Mouse (Mus musculus) stomach, embryonic 16.5 days (tissue): ENCODE data around the gene Kcnk7. TPM values are rescaled to one million over a fixed set of nuclear protein-coding genes. Genes with fewer than 3 reads are reported as not detected.
A peak's percentile ranks its signal among the peaks of the same experiment; 100 is the strongest.

Source experiments
- ATAC-seq: fragments of 200-750 bp; cut with Nextera tagmentation; 2 replicates; pipeline ENCODE4 v1.8.0; 2017; ENCODE audit warnings: moderate number of reproducible peaks, moderate TSS enrichment; ENCODE audit not compliant: insufficient read depth, low FRiP score
- H3K27ac ChIP-seq: fragments of 300-500 bp; sonication (generic); 2 replicates; pipeline ENCODE4 v1.5.1; 2014; ENCODE audit warnings: low read length
- H3K27me3 ChIP-seq: fragments of 300-500 bp; sonication (generic); 2 replicates; pipeline ENCODE4 v1.6.1; 2014; ENCODE audit warnings: low read length, control low read depth, mixed read lengths; ENCODE audit not compliant: control insufficient read depth, insufficient read depth
- H3K36me3 ChIP-seq: fragments of 300-500 bp; sonication (generic); 2 replicates; pipeline ENCODE4 v1.6.1; 2014; ENCODE audit warnings: low read length; ENCODE audit not compliant: control insufficient read depth, insufficient read depth
- H3K4me1 ChIP-seq: fragments of 300-500 bp; sonication (generic); 2 replicates; pipeline ENCODE4 v1.6.1; 2014; ENCODE audit warnings: low read length, control low read depth, mixed read lengths; ENCODE audit not compliant: control insufficient read depth, insufficient read depth
- H3K4me2 ChIP-seq: fragments of 300-500 bp; sonication (generic); 2 replicates; pipeline ENCODE4 v1.6.1; 2014; ENCODE audit warnings: low read depth, low read length, mixed read lengths
- H3K4me3 ChIP-seq: fragments of 300-500 bp; sonication (generic); replicated peaks from 2 replicates; pipeline ENCODE4 v1.5.1; 2014; ENCODE audit warnings: mild to moderate bottlenecking, low read length
- H3K9ac ChIP-seq: fragments of 300-500 bp; sonication (generic); 2 replicates; pipeline ENCODE4 v1.6.1; 2014; ENCODE audit warnings: low read length
- H3K9me3 ChIP-seq: fragments of 300-500 bp; sonication (generic); replicated peaks from 2 replicates; pipeline ENCODE4 v1.6.1; 2016; ENCODE audit warnings: low read length, control low read depth; ENCODE audit not compliant: control insufficient read depth
- WGBS: fragments of 180-500 bp; shearing (Covaris S2); extraction: QIAGEN DNeasy Blood & Tissue Kit; methylation state at CpG from one replicate; pipeline ENCODE4 v1.1.7; 2014; 5-methylcytosine and 5-hydroxymethylcytosine counted together
- polyA plus RNA-seq: library from polyadenylated mRNA; unstranded; fragments of >200 nt; fragmentation: Nextera tagmentation; extraction: Ambion mirVana; gene quantifications from 2 replicates; pipeline ENCODE4 v1.2.1, GENCODE M21; 2015

Kcnk7 gene
- polyA plus RNA-seq, 1 experiment from 2014 or later, result 2.2 TPM

DNA sequence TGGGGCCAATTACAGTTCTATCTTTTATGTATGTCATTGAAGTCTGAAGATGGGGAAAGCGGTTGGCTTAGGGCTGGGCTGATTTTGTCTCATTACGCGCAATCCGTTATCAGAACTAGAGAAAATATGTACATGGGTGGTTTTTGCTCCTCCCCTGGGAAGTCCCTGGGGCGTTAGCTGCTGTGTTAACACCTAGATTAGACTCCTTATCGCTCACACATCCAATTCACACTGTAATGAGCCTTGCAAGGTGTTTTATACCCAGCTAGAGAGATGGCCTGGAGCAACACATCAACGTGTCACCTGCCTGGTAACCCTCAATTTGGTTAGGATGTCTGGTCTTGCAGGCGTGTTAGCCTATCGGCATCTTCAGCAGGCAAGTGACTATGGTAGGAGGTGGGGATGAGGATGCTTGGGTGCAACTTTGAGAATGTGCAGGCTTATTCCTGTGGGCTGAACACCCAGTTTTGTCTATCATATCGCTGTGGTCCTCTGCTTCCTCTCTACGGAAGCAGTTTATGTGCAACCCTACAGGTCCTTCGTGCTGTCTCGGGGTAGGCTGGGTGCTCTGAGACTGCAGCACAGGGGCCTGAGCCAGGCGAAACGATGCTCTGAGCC lies 22.9 kb downstream of the Kcnk7 start:
- no peaks in the 10 kb centered on the region; the same call in 1 of the 2 replicates for H3K36me3 ChIP-seq
- 60% methylated on average over 15 of the region's 15 CpGs for WGBS
- peak overlapping the region; percentile 89 for H3K4me2 ChIP-seq
- H3K4me3 ChIP-seq, result peak overlapping the region; percentile 93
- H3K27ac ChIP-seq, result peak overlapping the region; percentile 92
- no peak for ATAC-seq
- H3K4me1 ChIP-seq, result peaks cover 66% of the 10 kb centered on the region
- H3K27me3 ChIP-seq, result no peaks in the 10 kb centered on the region
- peak overlapping the region; percentile 67 for H3K9ac ChIP-seq
- no peaks in the 10 kb centered on the region for H3K9me3 ChIP-seq

DNA sequence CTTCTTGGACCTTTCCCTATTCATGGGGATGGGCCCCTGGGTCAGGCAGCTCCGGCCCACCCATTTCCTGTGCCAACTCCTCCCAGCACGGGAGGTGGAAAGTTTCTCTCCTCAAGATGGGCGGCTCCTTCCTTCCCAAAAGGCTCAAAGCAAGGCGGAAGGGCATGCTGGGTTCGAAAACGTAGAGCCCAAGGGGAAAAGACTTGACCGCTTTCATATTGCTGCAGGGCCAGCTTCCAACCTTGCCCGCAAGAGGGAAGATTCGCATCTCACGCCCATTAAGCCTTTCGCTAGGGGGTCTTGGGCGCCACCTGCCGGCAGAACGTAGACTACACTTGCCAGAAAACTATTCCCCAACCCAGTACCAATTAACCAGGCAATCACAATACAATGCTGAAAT lies 23.5 kb downstream of the Kcnk7 start:
- ATAC-seq, result no peak
- H3K9ac ChIP-seq, result peak overlapping the region; percentile 95
- peaks cover 66% of the 10 kb centered on the region for H3K4me1 ChIP-seq
- H3K9me3 ChIP-seq, result no peaks in the 10 kb centered on the region
- H3K36me3 ChIP-seq, result no peaks in the 10 kb centered on the region
- H3K27me3 ChIP-seq, result no peaks in the 10 kb centered on the region
- H3K4me3 ChIP-seq, result peak overlapping the region; percentile 93
- H3K27ac ChIP-seq, result peak overlapping the region; percentile 78
- 2% methylated on average over 14 of the region's 14 CpGs for WGBS
- H3K4me2 ChIP-seq, result peak overlapping the region; percentile 89

DNA sequence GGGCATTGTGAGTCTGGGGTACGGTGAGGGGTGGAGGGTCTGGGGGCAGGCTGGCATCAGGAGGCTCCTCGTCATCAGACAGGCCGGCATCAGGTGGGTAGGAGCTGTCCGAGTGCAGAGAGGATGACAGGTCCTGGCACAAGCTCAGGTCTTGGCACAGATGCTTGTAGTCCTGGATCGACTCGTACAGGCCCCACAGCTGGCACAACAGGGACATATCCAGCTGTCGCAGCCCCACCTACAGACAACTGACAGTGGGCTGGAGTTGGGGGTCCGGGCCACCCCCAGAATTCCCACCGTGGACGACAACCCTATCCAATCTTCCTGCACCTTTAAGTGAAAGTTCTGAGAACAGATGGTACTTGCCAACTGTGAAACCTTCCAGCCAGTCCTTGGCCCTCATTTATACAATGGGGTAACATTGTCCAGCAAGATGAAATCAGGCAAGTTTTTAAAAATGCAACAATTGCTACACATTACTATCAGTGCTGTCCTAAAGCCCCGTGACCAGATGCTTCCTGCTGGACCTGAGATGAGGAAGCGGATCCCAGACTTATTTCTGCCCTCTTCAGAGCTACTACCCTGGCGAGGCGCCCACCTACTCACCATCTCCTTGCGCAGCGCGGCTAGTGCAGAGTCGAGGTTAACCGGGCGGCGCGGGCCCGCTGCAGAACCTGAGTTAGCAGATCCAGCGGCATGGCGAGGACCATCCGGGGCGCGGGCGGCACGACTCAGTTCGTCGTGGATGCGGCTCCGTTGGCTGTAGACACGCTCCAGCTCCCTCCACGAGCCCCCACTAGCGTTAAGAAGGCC lies 24.7 kb downstream of the Kcnk7 start:
- peak overlapping the region; percentile 89 for H3K4me2 ChIP-seq
- H3K36me3 ChIP-seq, result no peaks in the 10 kb centered on the region
- peak overlapping the region; percentile 95 for H3K9ac ChIP-seq
- peak overlapping the region; percentile 93 for H3K4me3 ChIP-seq
- peaks cover 60% of the 10 kb centered on the region for H3K4me1 ChIP-seq
- H3K27ac ChIP-seq, result peak overlapping the region; percentile 87
- H3K9me3 ChIP-seq, result no peaks in the 10 kb centered on the region
- WGBS, result 6% methylated on average over 37 of the region's 37 CpGs
- no peak for ATAC-seq
- H3K27me3 ChIP-seq, result no peaks in the 10 kb centered on the region

DNA sequence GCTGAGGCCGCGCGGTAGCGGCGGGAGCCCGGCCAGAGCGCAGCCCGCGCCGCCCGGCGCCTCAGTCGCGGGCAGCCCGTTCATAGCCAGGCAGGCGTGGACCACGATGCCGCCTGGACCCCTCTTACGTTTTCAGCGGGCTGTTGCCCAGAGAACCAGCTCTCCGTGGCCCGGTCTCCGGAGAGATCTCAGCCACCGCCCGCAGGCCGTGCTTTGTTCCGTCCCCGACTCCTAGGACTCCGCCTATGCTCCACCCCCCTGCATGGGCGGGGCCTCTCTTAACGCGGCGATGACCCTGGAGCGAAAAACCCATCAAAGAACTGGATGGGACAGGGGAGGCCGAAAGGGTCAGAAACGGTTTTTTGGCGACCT lies 25.3 kb downstream of the Kcnk7 start, which contains the start of gene Fam89b:
Fam89b (minus strand) TSS at position 210 of the 372 bp plus-strand sequence.
- peak; percentile 80 for ATAC-seq
- Histone ChIP-seq H3K4me2 (peak within 1 kb of the TSS; percentile 89), H3K9me3 (no peaks in the 10 kb centered on the region), H3K36me3 (no peaks in the 10 kb centered on the region), H3K9ac (peak within 1 kb of the TSS; percentile 95), H3K27ac (peak within 1 kb of the TSS; percentile 87), H3K27me3 (no peaks in the 10 kb centered on the region), H3K4me3 (peak within 1 kb of the TSS; percentile 93), H3K4me1 (peaks cover 54% of the 10 kb centered on the region)
- WGBS, result under 1% methylated on average over 37 of the region's 37 CpGs

DNA sequence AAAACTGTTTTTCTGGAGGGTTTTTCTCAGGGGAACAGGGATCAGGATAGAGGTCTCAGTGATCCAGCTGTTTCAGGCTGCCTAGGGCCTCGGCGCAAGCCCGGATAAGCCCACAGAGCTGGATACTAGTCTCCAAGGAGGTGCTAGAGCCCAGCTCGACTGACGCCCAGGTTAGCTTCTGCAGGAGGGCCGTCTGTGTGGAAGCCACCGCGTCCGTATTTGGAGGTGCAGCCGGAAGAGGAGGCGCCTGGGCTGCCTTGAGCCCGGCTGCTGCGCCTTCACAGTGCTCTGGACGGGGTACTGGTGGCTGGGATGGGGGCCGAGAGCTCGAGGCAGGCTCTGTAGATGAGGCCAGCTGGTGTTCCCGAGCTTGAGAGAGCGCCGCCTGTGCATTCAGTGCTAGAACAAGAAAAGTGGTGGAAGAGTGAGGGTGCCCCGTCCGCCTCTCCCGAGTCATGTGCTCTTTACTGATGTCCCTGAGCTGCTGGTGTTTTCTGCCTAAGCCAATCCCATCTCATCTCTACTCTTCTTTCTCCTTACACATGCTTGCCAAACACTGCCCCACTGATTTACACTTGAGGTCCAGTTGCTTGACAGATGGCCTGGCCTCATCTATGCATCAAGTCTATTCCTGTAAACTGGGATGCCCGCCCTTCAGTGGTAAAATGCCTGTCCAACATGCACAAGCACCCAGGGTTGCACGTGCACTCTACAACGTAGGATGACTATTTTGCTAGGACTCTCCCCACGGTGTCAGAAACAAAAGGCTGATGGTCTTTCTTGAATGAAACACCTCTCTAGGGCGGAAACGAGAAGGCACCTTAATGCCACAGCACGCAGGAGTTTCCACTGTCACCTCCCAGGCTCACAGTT lies 26.4 kb downstream of the Kcnk7 start:
- Histone ChIP-seq H3K36me3 (no peaks in the 10 kb centered on the region), H3K27me3 (no peaks in the 10 kb centered on the region; the same call in none of the 2 replicates), H3K4me1 (peaks cover 44% of the 10 kb centered on the region), H3K4me3 (peak overlapping the region; percentile 85), H3K27ac (no peak overlapping the region), H3K9ac (peak overlapping the region; percentile 88), H3K9me3 (no peaks in the 10 kb centered on the region), H3K4me2 (peak overlapping the region; percentile 88)
- ATAC-seq, result no peak
- 74% methylated on average over 29 of the region's 29 CpGs for WGBS

DNA sequence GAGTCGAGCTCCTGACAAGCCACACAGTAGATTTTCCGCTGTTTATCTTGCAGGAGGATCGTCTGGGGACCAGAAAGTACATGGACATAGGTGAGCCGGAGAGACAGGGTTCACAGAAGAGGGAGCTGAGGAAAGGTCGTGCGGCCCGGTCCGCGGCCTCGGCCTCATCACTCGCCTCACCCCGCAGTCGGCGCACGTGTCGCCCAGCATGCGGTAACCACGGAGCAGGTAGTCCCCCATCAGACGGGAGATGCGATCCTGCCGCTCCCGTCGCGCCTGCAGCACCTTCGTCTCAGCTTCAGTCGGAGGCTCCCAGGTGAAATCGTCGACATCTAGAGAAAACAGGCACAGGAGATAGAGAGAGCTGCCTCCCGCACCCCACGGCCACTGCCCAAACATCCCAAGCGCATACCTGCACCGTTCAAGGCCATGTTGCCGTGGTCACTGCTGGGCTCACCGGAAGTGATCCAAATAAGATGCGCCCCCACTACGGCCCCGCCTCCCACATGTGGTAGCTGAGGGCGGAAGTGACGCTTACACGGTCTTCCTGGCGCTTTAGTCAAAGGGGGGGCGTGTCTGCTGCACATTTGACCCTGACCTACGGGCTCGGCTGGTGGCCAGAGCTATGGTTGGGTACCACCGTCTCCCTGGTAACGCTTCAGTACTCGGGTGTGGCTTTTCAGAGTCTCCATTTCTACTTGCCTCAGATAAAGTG lies 27.3 kb downstream of the Kcnk7 start:
- Histone ChIP-seq H3K4me2 (peak overlapping the region; percentile 88), H3K36me3 (no peaks in the 10 kb centered on the region), H3K4me3 (peak overlapping the region; percentile 85), H3K9ac (peak overlapping the region; percentile 88), H3K4me1 (peaks cover 39% of the 10 kb centered on the region), H3K9me3 (no peaks in the 10 kb centered on the region), H3K27me3 (no peaks in the 10 kb centered on the region; the same call in none of the 2 replicates), H3K27ac (no peak overlapping the region; the same call in 1 of the 2 replicates)
- peak; percentile 90 for ATAC-seq
- WGBS, result under 1% methylated on average over 47 of the region's 47 CpGs

DNA sequence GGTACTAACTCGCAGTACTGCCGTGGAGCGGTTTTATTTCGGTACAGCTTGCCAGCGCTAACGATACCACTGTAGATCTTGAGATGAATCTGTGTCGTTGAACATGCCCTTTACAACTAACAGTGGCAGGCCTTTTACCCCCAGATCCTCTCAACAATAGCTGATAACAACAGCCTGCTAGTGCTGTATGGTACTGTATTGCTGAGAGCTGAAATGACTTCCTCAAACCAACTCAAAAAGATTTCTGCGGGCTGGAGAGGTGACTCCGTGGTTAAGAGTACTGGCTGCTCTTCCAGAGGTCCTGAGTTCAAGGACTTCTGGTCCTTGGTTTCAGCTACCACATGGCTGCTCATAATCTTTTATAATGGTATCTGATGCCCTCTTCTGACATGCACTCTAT lies 30.2 kb downstream of the Kcnk7 start:
- no peak overlapping the region for H3K27ac ChIP-seq
- no peak overlapping the region for H3K4me2 ChIP-seq
- H3K4me3 ChIP-seq, result no peak overlapping the region
- no peaks in the 10 kb centered on the region for H3K9me3 ChIP-seq
- no peak overlapping the region for H3K9ac ChIP-seq
- no peaks in the 10 kb centered on the region for H3K36me3 ChIP-seq
- WGBS, result 78% methylated on average over 9 of the region's 9 CpGs
- peaks cover 4% of the 10 kb centered on the region for H3K27me3 ChIP-seq
- peaks cover 16% of the 10 kb centered on the region for H3K4me1 ChIP-seq
- no peak for ATAC-seq

DNA sequence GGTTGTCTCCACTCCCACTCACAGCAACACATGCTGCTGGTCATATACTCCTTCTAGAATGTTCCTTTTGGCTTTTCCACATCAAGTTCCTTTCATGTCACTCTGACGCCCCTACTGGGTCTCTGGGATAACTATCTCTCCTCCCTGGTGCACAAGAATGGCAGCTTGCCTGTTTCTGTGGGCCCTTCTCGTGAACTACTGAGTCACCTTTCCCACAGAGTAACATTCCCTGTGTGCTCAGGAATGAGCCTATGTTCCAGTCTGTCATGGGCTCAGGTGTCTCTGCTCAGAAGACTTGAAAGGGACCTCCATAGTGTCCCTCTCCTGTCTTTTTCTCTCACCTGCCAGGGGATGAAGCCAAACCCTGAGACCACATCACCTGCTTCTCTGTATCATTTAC lies 35.3 kb downstream of the Kcnk7 start:
- H3K9ac ChIP-seq, result no peak overlapping the region
- H3K9me3 ChIP-seq, result no peaks in the 10 kb centered on the region
- H3K4me2 ChIP-seq, result no peak overlapping the region
- no peaks in the 10 kb centered on the region for H3K36me3 ChIP-seq
- H3K4me1 ChIP-seq, result peaks cover 19% of the 10 kb centered on the region
- 50% methylated on average over 2 of the region's 2 CpGs for WGBS
- H3K4me3 ChIP-seq, result no peak overlapping the region
- H3K27me3 ChIP-seq, result peaks cover 4% of the 10 kb centered on the region
- ATAC-seq, result no peak
- no peak overlapping the region for H3K27ac ChIP-seq
